Mouse (Mus musculus): Measurements from ENCODE around the gene Olfr324.

- no peak for TF ChIP-seq CTCF (IDR thresholded peaks at IDR 0.05; ENCODE audit: low read depth, low read length)
- no peak for TF ChIP-seq POLR2A (IDR thresholded peaks at IDR 0.05; ENCODE audit: insufficient read depth, low read length)
Observed at GRCm38 (mm10) chr11:58638176-58638701, 43.3 kb downstream of the Olfr324 start.
